Mouse (Mus musculus): ENCODE data around the gene Gm5891.
"Not testable (repeated sequence)": the region's sequence is repeated elsewhere in the genome, so short reads cannot be mapped to it uniquely, and the experiment has no call there.

The Gm5891 gene

GRCm38 (mm10) chr7:21921191-21921590, at the start of gene Gm5891:
Gene Gm5891 (minus strand): TSS chr7:21921291.
- not testable (repeated sequence) for DNase-seq (ENCODE audit: low spot score)
